Mouse (Mus musculus): ENCODE measurements around the gene Dnajb12.

- TF ChIP-seq EP300 (optimal IDR thresholded peaks at IDR 0.05) (no peak), CTCF (IDR thresholded peaks at IDR 0.05; ENCODE audit: low read depth) (no peak)
Measured at GRCm38 (mm10) chr10:59934039-59934438, 54.7 kb downstream of the Dnajb12 start.

All from stomach, postnatal 0 days (tissue).